Mouse (Mus musculus) urinary bladder, adult 18-20 months (tissue): ENCODE measurements at regions not wholly inside any gene's neighbourhood (a gene's known extent, or its start where the extent isn't known, plus 50 kb on each side); places are given as distances from the start of the nearest gene placed in this dataset.

Source experiments
- DNase-seq, 2 experiments: peaks; one replicate each; pipeline ENCODE4 v3.0.0; 2022; ENCODE audit warnings: low spot score in 2 of 2, mixed read lengths in 2 of 2

GRCm38 (mm10) chr2:117543301-117543782 lies 200.5 kb upstream of the Rasgrp1 start:
- no peak for DNase-seq

- no peak for DNase-seq
These were observed 205.5 kb upstream of the Rasgrp1 start for GRCm38 (mm10) chr2:117548273-117548672.

GRCm38 (mm10) chr2:117556301-117556700 lies 213.5 kb upstream of the Rasgrp1 start:
- no peak for DNase-seq

GRCm38 (mm10) chr2:117570987-117571386 lies 228.2 kb upstream of the Rasgrp1 start:
- no peak for DNase-seq

GRCm38 (mm10) chr2:117587381-117587780 lies 244.6 kb upstream of the Rasgrp1 start:
- no peak for DNase-seq

GRCm38 (mm10) chr2:117595028-117595427 lies 252.2 kb upstream of the Rasgrp1 start:
- no peak for DNase-seq

- no peak for DNase-seq
These were observed 254.8 kb upstream of the Rasgrp1 start for GRCm38 (mm10) chr2:117597573-117597972.

- no peak for DNase-seq
These were observed 272.0 kb upstream of the Rasgrp1 start for GRCm38 (mm10) chr2:117614772-117615171.

GRCm38 (mm10) chr2:117618063-117618462 lies 275.3 kb upstream of the Rasgrp1 start:
- DNase-seq = no peak

GRCm38 (mm10) chr2:117623955-117624354 lies 281.2 kb upstream of the Rasgrp1 start:
- no peak for DNase-seq

- no peak for DNase-seq
These were observed 292.1 kb upstream of the Rasgrp1 start for GRCm38 (mm10) chr2:117634906-117635305.

GRCm38 (mm10) chr2:117637397-117637796 lies 294.6 kb upstream of the Rasgrp1 start:
- DNase-seq = no peak

GRCm38 (mm10) chr2:117652101-117652500 lies 309.3 kb upstream of the Rasgrp1 start:
- no peak for DNase-seq

GRCm38 (mm10) chr2:117652647-117653046 lies 309.8 kb upstream of the Rasgrp1 start:
- DNase-seq = no peak

GRCm38 (mm10) chr2:117656546-117657175 lies 313.9 kb upstream of the Rasgrp1 start:
- DNase-seq = no peak

- DNase-seq = no peak
These were observed 317.6 kb upstream of the Rasgrp1 start for GRCm38 (mm10) chr2:117660217-117660924.

- no peak for DNase-seq
These were observed 319.9 kb upstream of the Rasgrp1 start for GRCm38 (mm10) chr2:117662653-117663052.

- DNase-seq = no peak
These were observed 323.7 kb upstream of the Rasgrp1 start for GRCm38 (mm10) chr2:117666528-117666927.

GRCm38 (mm10) chr2:117668137-117668536 lies 325.3 kb upstream of the Rasgrp1 start:
- DNase-seq = no peak

- no peak for DNase-seq
These were observed 332.1 kb upstream of the Rasgrp1 start for GRCm38 (mm10) chr2:117674877-117675276.

GRCm38 (mm10) chr2:117678650-117679049 lies 335.8 kb upstream of the Rasgrp1 start:
- no peak for DNase-seq

- DNase-seq = peak in 1 of 2 experiments; percentile 6
These were observed 343.1 kb upstream of the Rasgrp1 start for GRCm38 (mm10) chr2:117685836-117686453.

GRCm38 (mm10) chr2:117693537-117693936 lies 350.7 kb upstream of the Rasgrp1 start:
- DNase-seq = peak; percentile 3 to 35
